Mouse (Mus musculus): Measurements from ENCODE around the gene Aim2. TPM values are rescaled to one million over a fixed set of nuclear protein-coding genes. Genes with fewer than 3 reads are reported as not detected.
A peak's percentile ranks its signal among the peaks of the same experiment; 100 is the strongest.

Gene Aim2
- polyA plus RNA-seq, 1 experiment from 2014 or later: 1.6 TPM

DNA sequence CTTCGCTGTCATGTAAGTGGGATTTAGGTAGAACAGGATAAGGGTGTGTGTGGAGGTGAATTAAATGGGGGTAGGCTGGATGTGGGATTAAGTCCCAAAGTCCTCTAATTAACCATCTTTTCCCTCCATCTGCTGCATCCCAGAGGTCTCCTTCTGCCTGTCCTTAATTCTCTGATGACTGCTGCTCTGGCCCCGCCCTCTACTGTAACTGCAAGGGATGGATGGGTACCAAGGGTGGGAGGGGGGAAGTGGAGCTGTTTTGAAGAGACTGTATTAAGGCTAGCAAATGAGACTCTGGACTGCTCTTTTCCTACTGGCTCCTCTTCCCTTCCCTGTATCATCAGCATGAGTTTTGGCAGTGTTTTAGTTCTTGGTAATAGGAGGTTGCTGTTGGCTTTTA is 18.9 kb downstream of the Aim2 start:
- Histone ChIP-seq H3K4me2 (ENCODE audit: low read length) (no peak overlapping the region), H3K4me3 (ENCODE audit: low read length) (no peak overlapping the region), H3K9me3 (ENCODE audit: control insufficient read depth, low read length) (no peaks in the 10 kb centered on the region), H3K9ac (ENCODE audit: low read depth, low read length) (no peak overlapping the region), H3K36me3 (ENCODE audit: control insufficient read depth, insufficient read depth, low read length) (no peaks in the 10 kb centered on the region), H3K4me1 (ENCODE audit: control insufficient read depth, insufficient read depth, low read depth, low read length) (peaks cover 19% of the 10 kb centered on the region), H3K27ac (ENCODE audit: low read depth, low read length) (no peak overlapping the region), H3K27me3 (replicated peaks; ENCODE audit: control insufficient read depth, insufficient read depth, low read length) (no peaks in the 10 kb centered on the region)
- 70% methylated on average over 2 of the region's 2 CpGs for WGBS
- no peak for ATAC-seq

DNA sequence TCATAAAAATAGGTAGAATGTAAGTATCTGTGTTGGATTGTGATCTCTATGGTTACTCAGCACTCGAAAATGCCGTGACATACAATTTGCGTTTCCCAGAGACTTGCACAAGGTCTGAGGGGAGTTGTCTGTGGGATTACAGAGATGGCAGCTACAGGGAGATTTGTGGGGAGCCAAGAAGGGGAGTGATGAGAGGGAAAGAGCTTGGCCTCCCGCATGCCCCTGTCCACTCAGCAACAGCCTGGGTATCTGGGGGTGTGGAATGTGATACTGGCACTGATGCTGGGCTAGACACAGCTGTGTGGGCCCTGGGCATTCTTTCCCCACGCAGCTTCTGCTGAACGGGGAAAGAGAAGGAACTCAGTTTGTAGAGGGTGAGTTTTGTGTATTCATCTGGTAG is 19.8 kb downstream of the Aim2 start:
- 43% methylated on average over 6 of the region's 6 CpGs for WGBS
- no peak overlapping the region for H3K4me3 ChIP-seq (ENCODE audit: low read length)
- H3K4me1 ChIP-seq (ENCODE audit: control insufficient read depth, insufficient read depth, low read depth, low read length): peaks cover 12% of the 10 kb centered on the region
- no peaks in the 10 kb centered on the region for H3K9me3 ChIP-seq (ENCODE audit: control insufficient read depth, low read length)
- no peaks in the 10 kb centered on the region for H3K27me3 ChIP-seq (replicated peaks; ENCODE audit: control insufficient read depth, insufficient read depth, low read length)
- ATAC-seq: no peak
- H3K27ac ChIP-seq (ENCODE audit: low read depth, low read length): no peak overlapping the region
- H3K36me3 ChIP-seq (ENCODE audit: control insufficient read depth, insufficient read depth, low read length): no peaks in the 10 kb centered on the region
- no peak overlapping the region for H3K9ac ChIP-seq (ENCODE audit: low read depth, low read length)
- H3K4me2 ChIP-seq (ENCODE audit: low read length): no peak overlapping the region

DNA sequence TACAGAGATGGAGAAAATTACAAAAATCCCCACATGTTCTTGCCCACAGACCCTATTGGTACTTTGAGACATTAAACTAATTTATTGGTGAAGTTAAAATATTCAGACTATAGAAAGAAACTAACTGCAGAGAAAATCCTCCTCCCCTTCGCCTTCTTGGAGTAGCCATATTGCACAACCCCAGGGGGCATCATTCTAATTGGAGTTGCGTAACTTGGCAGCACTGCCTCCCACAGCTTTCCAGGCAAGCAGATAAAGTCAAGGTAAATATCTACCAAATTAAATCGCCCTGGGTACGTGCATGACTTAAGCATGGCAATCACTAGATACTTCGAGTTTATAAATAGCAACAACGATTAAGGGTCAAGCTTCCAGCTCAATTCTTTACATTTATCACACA is 20.9 kb downstream of the Aim2 start:
- H3K27ac ChIP-seq (ENCODE audit: low read depth, low read length): no peak overlapping the region
- no peaks in the 10 kb centered on the region for H3K27me3 ChIP-seq (replicated peaks; ENCODE audit: control insufficient read depth, insufficient read depth, low read length)
- no peak overlapping the region for H3K9ac ChIP-seq (ENCODE audit: low read depth, low read length)
- H3K4me2 ChIP-seq (ENCODE audit: low read length): no peak overlapping the region
- H3K4me3 ChIP-seq (ENCODE audit: low read length): no peak overlapping the region
- no peaks in the 10 kb centered on the region for H3K9me3 ChIP-seq (ENCODE audit: control insufficient read depth, low read length)
- no peak for ATAC-seq
- no peaks in the 10 kb centered on the region for H3K36me3 ChIP-seq (ENCODE audit: control insufficient read depth, insufficient read depth, low read length)
- H3K4me1 ChIP-seq (ENCODE audit: control insufficient read depth, insufficient read depth, low read depth, low read length): peaks cover 4% of the 10 kb centered on the region; the same call in 1 of the 2 replicates
- WGBS: 65% methylated on average over 6 of the region's 6 CpGs

DNA sequence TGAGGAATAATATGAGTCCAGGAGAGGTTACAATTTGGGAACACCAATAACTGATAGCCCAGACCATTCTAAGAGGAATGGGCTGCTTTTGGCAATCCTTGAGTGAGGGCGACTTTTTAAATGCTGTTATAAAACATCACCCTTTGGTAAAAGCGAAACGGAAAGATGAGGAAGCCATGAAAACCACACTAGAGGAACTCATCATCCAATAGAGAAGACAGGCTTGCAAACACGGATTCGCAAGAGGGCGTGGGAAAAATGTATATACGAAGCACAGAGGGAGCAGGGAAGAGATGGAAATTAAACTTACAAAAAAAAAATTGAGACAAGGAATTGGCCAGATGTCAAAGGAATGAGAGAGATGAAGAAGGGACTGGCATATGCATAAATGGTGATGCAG is 23.3 kb downstream of the Aim2 start:
- no peak overlapping the region for H3K9ac ChIP-seq (ENCODE audit: low read depth, low read length)
- H3K27me3 ChIP-seq (replicated peaks; ENCODE audit: control insufficient read depth, insufficient read depth, low read length): no peaks in the 10 kb centered on the region
- H3K4me2 ChIP-seq (ENCODE audit: low read length): no peak overlapping the region
- 88% methylated on average over 7 of the region's 7 CpGs for WGBS
- H3K4me3 ChIP-seq (ENCODE audit: low read length): no peak overlapping the region
- no peaks in the 10 kb centered on the region for H3K9me3 ChIP-seq (ENCODE audit: control insufficient read depth, low read length)
- H3K36me3 ChIP-seq (ENCODE audit: control insufficient read depth, insufficient read depth, low read length): no peaks in the 10 kb centered on the region
- ATAC-seq: no peak
- H3K4me1 ChIP-seq (ENCODE audit: control insufficient read depth, insufficient read depth, low read depth, low read length): no peaks in the 10 kb centered on the region; the same call in 1 of the 2 replicates
- no peak overlapping the region for H3K27ac ChIP-seq (ENCODE audit: low read depth, low read length)

DNA sequence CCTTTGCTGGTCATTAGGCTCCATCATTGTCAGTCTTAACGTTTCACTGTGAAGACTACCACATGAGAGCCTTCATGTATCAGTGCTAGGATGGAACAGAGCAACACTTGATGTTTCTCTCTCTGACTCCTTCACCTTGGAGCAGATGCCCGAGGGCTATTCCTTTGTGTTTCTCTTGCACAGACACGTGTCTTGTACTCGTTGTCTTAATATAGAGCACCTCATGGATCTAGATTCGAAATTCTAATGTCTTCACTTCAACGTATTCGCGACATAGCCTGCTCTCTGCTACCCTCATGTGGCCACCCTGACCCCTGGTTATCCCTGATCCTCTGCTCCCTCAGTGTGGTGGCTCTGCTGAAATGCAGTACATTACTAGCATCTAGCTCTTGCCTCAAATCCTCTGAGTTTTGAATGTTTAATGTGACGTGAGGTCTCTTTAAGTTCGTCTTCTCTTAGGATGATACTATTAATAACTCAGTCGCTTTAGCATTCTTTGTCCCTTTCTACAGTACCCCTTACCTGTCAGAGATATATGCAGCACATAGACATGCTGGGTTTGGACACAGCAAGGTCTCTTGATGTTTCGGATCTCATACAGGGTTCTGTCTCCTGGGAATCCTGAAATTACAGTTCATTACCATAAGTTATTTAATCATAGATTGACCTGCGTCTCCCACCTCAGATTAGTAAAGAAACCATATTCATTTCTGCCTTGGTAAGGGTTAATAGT is 26.9 kb downstream of the Aim2 start:
- Histone ChIP-seq H3K27me3 (replicated peaks; ENCODE audit: control insufficient read depth, insufficient read depth, low read length) (no peaks in the 10 kb centered on the region), H3K4me2 (ENCODE audit: low read length) (peak overlapping the region; percentile 35), H3K4me1 (ENCODE audit: control insufficient read depth, insufficient read depth, low read depth, low read length) (no peaks in the 10 kb centered on the region; the same call in 1 of the 2 replicates), H3K9ac (ENCODE audit: low read depth, low read length) (no peak overlapping the region), H3K4me3 (ENCODE audit: low read length) (no peak overlapping the region), H3K9me3 (ENCODE audit: control insufficient read depth, low read length) (no peaks in the 10 kb centered on the region), H3K27ac (ENCODE audit: low read depth, low read length) (no peak overlapping the region), H3K36me3 (ENCODE audit: control insufficient read depth, insufficient read depth, low read length) (no peaks in the 10 kb centered on the region)
- peak; percentile 93 for ATAC-seq
- WGBS: 31% methylated on average over 13 of the region's 13 CpGs

DNA sequence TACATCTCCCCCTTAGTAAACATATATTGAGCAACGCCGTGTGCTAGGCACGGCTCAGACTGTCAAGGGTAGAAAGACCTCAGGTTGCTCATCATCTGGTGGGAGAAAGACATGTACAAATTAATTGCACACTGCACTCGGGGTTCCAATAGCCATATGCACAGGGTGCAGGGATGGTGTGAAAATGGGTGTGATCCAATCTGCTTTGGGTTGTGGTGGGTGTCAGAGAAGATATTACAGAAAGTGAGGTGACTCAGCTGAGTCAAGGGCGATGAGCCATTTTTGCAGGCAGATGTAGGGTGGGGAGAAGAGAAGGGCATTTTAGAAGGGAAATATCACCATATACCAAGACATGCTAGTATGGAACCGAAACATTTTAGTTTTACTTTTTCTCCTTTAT is 30.8 kb downstream of the Aim2 start:
- Histone ChIP-seq H3K27me3 (replicated peaks; ENCODE audit: control insufficient read depth, insufficient read depth, low read length) (no peaks in the 10 kb centered on the region), H3K9me3 (ENCODE audit: control insufficient read depth, low read length) (no peaks in the 10 kb centered on the region), H3K4me3 (ENCODE audit: low read length) (no peak overlapping the region), H3K4me1 (ENCODE audit: control insufficient read depth, insufficient read depth, low read depth, low read length) (no peaks in the 10 kb centered on the region; the same call in 1 of the 2 replicates), H3K36me3 (ENCODE audit: control insufficient read depth, insufficient read depth, low read length) (no peaks in the 10 kb centered on the region), H3K27ac (ENCODE audit: low read depth, low read length) (no peak overlapping the region), H3K4me2 (ENCODE audit: low read length) (no peak overlapping the region), H3K9ac (ENCODE audit: low read depth, low read length) (no peak overlapping the region)
- WGBS: 87% methylated on average over 6 of the region's 6 CpGs
- ATAC-seq: no peak

DNA sequence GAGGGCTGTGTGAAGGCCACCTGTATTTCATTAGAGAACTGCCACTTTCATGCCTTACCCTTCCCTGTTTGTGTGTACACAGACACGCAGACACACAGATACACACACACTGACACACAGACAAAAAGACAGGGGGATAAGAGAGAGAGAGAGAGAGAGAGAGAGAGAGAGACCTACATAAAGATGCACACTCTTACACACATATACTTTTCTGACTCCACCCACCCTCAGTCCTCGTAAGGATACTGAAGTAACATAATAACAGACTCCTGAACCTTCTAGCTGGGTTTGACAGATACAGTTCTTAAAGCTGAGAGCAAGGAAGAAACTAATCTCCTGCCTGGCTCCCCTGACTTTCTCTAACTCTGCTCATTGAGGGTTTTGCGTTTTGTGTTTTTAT is 38.8 kb downstream of the Aim2 start:
- no peaks in the 10 kb centered on the region for H3K36me3 ChIP-seq (ENCODE audit: control insufficient read depth, insufficient read depth, low read length)
- peak overlapping the region; percentile 54 for H3K4me2 ChIP-seq (ENCODE audit: low read length)
- no peaks in the 10 kb centered on the region for H3K27me3 ChIP-seq (replicated peaks; ENCODE audit: control insufficient read depth, insufficient read depth, low read length)
- peak overlapping the region; percentile 46 for H3K4me3 ChIP-seq (ENCODE audit: low read length)
- ATAC-seq: peak; percentile 62
- peak overlapping the region; percentile 93 for H3K27ac ChIP-seq (ENCODE audit: low read depth, low read length)
- WGBS: 5% methylated on average over 3 of the region's 3 CpGs
- peaks cover 7% of the 10 kb centered on the region for H3K4me1 ChIP-seq (ENCODE audit: control insufficient read depth, insufficient read depth, low read depth, low read length)
- peak overlapping the region; percentile 64 for H3K9ac ChIP-seq (ENCODE audit: low read depth, low read length)
- H3K9me3 ChIP-seq (ENCODE audit: control insufficient read depth, low read length): no peaks in the 10 kb centered on the region

DNA sequence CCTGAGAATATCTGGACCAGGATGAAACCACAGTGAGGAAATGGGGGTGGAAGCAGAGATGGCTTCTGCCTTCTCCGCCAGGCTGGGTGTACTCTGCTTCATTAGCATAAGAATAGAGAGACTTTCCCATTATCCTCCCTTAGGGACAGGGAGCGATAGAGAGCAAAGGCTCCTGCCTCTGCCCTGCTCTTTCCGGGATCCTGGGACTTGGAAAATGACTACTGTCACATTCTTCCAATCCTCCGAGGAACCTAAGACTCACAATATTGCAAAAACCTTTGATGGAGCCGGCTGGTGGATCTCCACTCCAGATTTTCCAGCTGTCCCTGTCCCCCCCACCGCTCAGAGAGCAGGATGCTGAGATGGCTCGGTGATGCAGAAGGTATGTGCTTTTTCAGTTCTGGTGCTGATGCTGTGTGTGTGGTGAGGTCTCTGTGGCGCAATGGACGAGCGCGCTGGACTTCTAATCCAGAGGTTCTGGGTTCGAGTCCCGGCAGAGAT is 39.3 kb downstream of the Aim2 start:
- H3K27me3 ChIP-seq (replicated peaks; ENCODE audit: control insufficient read depth, insufficient read depth, low read length): no peaks in the 10 kb centered on the region
- peaks cover 7% of the 10 kb centered on the region for H3K4me1 ChIP-seq (ENCODE audit: control insufficient read depth, insufficient read depth, low read depth, low read length)
- peak overlapping the region; percentile 46 for H3K4me3 ChIP-seq (ENCODE audit: low read length)
- WGBS: 1% methylated on average over 13 of the region's 13 CpGs
- H3K4me2 ChIP-seq (ENCODE audit: low read length): peak overlapping the region; percentile 54
- ATAC-seq: peak; percentile 97
- no peaks in the 10 kb centered on the region for H3K36me3 ChIP-seq (ENCODE audit: control insufficient read depth, insufficient read depth, low read length)
- H3K9me3 ChIP-seq (ENCODE audit: control insufficient read depth, low read length): no peaks in the 10 kb centered on the region
- H3K9ac ChIP-seq (ENCODE audit: low read depth, low read length): peak overlapping the region; percentile 64
- H3K27ac ChIP-seq (ENCODE audit: low read depth, low read length): peak overlapping the region; percentile 93

DNA sequence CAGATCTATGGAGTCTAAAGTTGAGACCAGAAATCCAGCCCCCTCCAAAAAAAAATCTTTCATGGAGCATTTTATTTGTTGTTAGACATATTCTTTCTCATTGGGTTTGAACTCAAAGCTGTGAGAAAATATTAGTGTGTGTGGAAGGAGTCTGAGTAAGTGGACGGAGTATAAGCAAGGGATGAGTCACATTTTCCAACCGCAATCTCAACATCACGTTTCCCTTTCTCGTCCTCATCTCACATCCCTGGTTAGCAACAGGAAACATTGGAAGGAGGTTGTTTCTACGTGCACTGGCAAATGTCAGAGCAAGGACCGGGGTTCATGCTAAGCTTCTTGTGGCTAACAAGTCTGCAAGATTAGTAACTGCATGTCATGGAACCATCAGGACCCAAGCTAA is 41.1 kb downstream of the Aim2 start:
- H3K4me1 ChIP-seq (ENCODE audit: control insufficient read depth, insufficient read depth, low read depth, low read length): peaks cover 7% of the 10 kb centered on the region
- 90% methylated on average over 6 of the region's 6 CpGs for WGBS
- no peak for ATAC-seq

More for the DNA sequence above, 41.1 kb downstream of the Aim2 start:
- H3K4me2 ChIP-seq (ENCODE audit: low read length): no peak overlapping the region
- H3K9ac ChIP-seq (ENCODE audit: low read depth, low read length): no peak overlapping the region
- no peak overlapping the region for H3K4me3 ChIP-seq (ENCODE audit: low read length)
- no peaks in the 10 kb centered on the region for H3K9me3 ChIP-seq (ENCODE audit: control insufficient read depth, low read length)
- H3K36me3 ChIP-seq (ENCODE audit: control insufficient read depth, insufficient read depth, low read length): no peaks in the 10 kb centered on the region
- no peaks in the 10 kb centered on the region for H3K27me3 ChIP-seq (replicated peaks; ENCODE audit: control insufficient read depth, insufficient read depth, low read length)
- no peak overlapping the region for H3K27ac ChIP-seq (ENCODE audit: low read depth, low read length)

Measured in hindbrain, embryonic 16.5 days (tissue).